Mouse (Mus musculus): ENCODE data around the gene Pacs2. TPM values are rescaled to one million over a fixed set of nuclear protein-coding genes. Genes with fewer than 3 reads are reported as not detected.
A peak's percentile ranks its signal among the peaks of the same experiment; 100 is the strongest.

Pacs2 gene
- polyA plus RNA-seq, 1 experiment from 2014 or later: 4.0 TPM

GRCm38 (mm10) chr12:113114856-113115538 is 100.7 kb downstream of the Pacs2 start:
- no peak overlapping the region for H3K9ac ChIP-seq (replicated peaks)
- H3K4me1 ChIP-seq (ENCODE audit: insufficient read depth): 0 out of 2 replicates have a peak, but pooled peaks cover 3% of the 10 kb centered on the region
- ATAC-seq (no peak), DNase-seq (no peak)
- 79% methylated on average over 16 of the region's 16 CpGs for WGBS (ENCODE audit: insufficient replicate concordance)
- no peak overlapping the region for H3K4me3 ChIP-seq (ENCODE audit: low read depth, low read length)
- H3K27ac ChIP-seq (ENCODE audit: low read depth): no peak overlapping the region
- H3K4me2 ChIP-seq (ENCODE audit: low read depth, low read length): no peak overlapping the region
- TF ChIP-seq EP300 (IDR thresholded peaks at IDR 0.05; ENCODE audit: low read depth): no peak
- peaks cover 35% of the 10 kb centered on the region for H3K36me3 ChIP-seq (replicated peaks; ENCODE audit: insufficient read depth, low read length)
- H3K27me3 ChIP-seq (ENCODE audit: insufficient read depth, low read length): no peaks in the 10 kb centered on the region
- no peaks in the 10 kb centered on the region for H3K9me3 ChIP-seq (ENCODE audit: low read length)

DNA sequence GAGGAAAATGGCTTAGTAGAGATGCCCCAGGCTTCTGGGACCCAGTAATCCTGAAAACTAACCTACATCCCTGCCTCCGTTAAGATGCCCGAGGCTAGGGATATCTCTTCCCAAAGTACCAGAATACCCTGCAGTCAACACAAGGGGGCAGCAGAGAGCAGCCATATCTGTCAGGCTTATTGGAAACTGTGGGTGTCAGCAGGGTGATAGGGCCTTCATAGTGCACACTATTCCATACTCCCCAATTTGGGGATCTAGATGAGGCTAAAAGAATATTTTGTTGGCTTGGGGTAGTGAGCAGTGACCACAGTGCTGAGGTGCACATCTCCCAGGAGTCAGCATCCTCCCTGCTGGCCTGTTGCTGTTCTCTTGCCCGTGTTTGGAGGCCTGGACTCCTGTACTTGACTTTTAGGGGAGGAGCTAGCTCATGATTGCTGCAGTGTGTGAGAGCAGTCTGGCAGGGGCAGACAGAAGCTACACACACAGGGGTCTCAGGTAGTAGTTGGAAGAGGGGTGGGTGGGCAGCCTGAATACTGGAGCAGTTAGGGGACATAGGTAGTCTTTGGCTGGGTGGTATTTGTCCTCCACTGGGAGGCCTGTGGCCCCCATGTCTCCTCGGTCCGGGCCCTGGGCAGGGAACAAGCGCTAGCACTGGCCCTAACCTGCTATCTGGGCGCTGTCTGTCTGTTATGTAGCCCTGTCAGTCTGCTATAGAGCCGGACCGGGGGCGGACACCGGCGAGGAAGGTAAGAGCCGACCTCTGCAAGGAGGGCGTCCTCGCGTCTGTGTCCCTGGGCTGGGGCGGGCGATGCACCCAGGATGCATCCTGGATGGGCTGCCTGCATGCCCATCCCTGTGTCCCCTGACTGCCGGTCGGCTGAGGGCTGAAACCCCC is 105.5 kb downstream of the Pacs2 start:
- DNase-seq: peak; percentile 87
- no peak overlapping the region for H3K4me3 ChIP-seq (ENCODE audit: low read depth, low read length)
- H3K9ac ChIP-seq (replicated peaks): no peak overlapping the region
- TF ChIP-seq EP300 (IDR thresholded peaks at IDR 0.05; ENCODE audit: low read depth) (no peak), CTCF (IDR thresholded peaks at IDR 0.05; ENCODE audit: low read depth) (peak; percentile 98)
- no peak overlapping the region for H3K4me2 ChIP-seq (ENCODE audit: low read depth, low read length)
- peaks cover 68% of the 10 kb centered on the region for H3K36me3 ChIP-seq (replicated peaks; ENCODE audit: insufficient read depth, low read length)
- 89% methylated on average over 20 of the region's 20 CpGs for WGBS (ENCODE audit: insufficient replicate concordance)
- H3K4me1 ChIP-seq (ENCODE audit: insufficient read depth): no peaks in the 10 kb centered on the region
- H3K27me3 ChIP-seq (ENCODE audit: insufficient read depth, low read length): no peaks in the 10 kb centered on the region
- ATAC-seq: peak; percentile 76
- H3K27ac ChIP-seq (ENCODE audit: low read depth): no peak overlapping the region
- no peaks in the 10 kb centered on the region for H3K9me3 ChIP-seq (ENCODE audit: low read length)

Small RNAs within 50 kb of the gene (microRNA-seq; reads per million reads assigned to microRNA genes)
- gene Gm44471: not detected

Other genes starting within 250 kb of the Pacs2 start
- gene Ahnak2, start 211.9 kb upstream of the Pacs2 start, polyA plus RNA-seq (2015; fragmentation: Nextera tagmentation; extraction: Ambion mirVana): 0.22 and 0.36 TPM in 2 replicates
- 0.69 TPM in 2 replicates for gene Clba1, start 205.6 kb upstream of the Pacs2 start, polyA plus RNA-seq (2015; fragmentation: Nextera tagmentation; extraction: Ambion mirVana)
- 29.8 and 30.4 TPM in 2 replicates for gene Cdca4, start 185.1 kb upstream of the Pacs2 start, polyA plus RNA-seq (2015; fragmentation: Nextera tagmentation; extraction: Ambion mirVana)
- 0.26 and 0.34 TPM in 2 replicates for gene Gpr132, start 146.3 kb upstream of the Pacs2 start, polyA plus RNA-seq (2015; fragmentation: Nextera tagmentation; extraction: Ambion mirVana)
- gene Jag2, start 84.7 kb upstream of the Pacs2 start, polyA plus RNA-seq (2015; fragmentation: Nextera tagmentation; extraction: Ambion mirVana): 0.14 and 0.22 TPM in 2 replicates
- 30.0 and 30.6 TPM in 2 replicates for gene Nudt14, start 72.4 kb upstream of the Pacs2 start, polyA plus RNA-seq (2015; fragmentation: Nextera tagmentation; extraction: Ambion mirVana)
- 4.1 and 4.7 TPM in 2 replicates for gene Btbd6, start 38.0 kb upstream of the Pacs2 start, polyA plus RNA-seq (2015; fragmentation: Nextera tagmentation; extraction: Ambion mirVana)
- 17.0 and 18.4 TPM in 2 replicates for gene Brf1, start 13.8 kb upstream of the Pacs2 start, polyA plus RNA-seq (2015; fragmentation: Nextera tagmentation; extraction: Ambion mirVana)
- not detected in 2 replicates for gene Tex22, start 60.0 kb downstream of the Pacs2 start, polyA plus RNA-seq (2015; fragmentation: Nextera tagmentation; extraction: Ambion mirVana)
- gene Mta1, start 83.8 kb downstream of the Pacs2 start, polyA plus RNA-seq (2015; fragmentation: Nextera tagmentation; extraction: Ambion mirVana): 3.6 and 3.9 TPM in 2 replicates
- gene Crip2, start 125.7 kb downstream of the Pacs2 start, polyA plus RNA-seq (2015; fragmentation: Nextera tagmentation; extraction: Ambion mirVana): 65.1 and 67.4 TPM in 2 replicates
- gene Crip1, start 131.8 kb downstream of the Pacs2 start, polyA plus RNA-seq (2015; fragmentation: Nextera tagmentation; extraction: Ambion mirVana): 174 and 181 TPM in 2 replicates
- gene Tedc1, start 141.9 kb downstream of the Pacs2 start, polyA plus RNA-seq (2015; fragmentation: Nextera tagmentation; extraction: Ambion mirVana): 3.9 and 4.6 TPM in 2 replicates
- gene Tmem121, start 171.4 kb downstream of the Pacs2 start, polyA plus RNA-seq (2015; fragmentation: Nextera tagmentation; extraction: Ambion mirVana): 0.20 and 0.21 TPM in 2 replicates

Measured in liver, postnatal 0 days (tissue).